Mouse (Mus musculus) MEL (cell line): ENCODE measurements at regions not wholly inside any gene's neighbourhood (a gene's known extent, or its start where the extent isn't known, plus 50 kb on each side); places are given as distances from the start of the nearest gene placed in this dataset.

Source experiments
- DNase-seq: peaks from one replicate; pipeline ENCODE4 v3.0.0; 2011; ENCODE audit warnings: low read depth, low spot score
- H3K27ac ChIP-seq: 2 replicates; pipeline ENCODE4 v1.5.1; 2012; ENCODE audit warnings: low read depth, mild to moderate bottlenecking, control low read depth, low read length, moderate library complexity; ENCODE audit not compliant: control insufficient read depth
- H3K27me3 ChIP-seq, 2 experiments: fragments of 150-350 bp in 1 of 2; sonication (generic) in 1 of 2; 2 replicates each; pipeline ENCODE4 v1.6.1; 2012; ENCODE audit warnings: low read length in 2 of 2, mild to moderate bottlenecking in 2 of 2, improper control_type of control experiment in 1 of 2, moderate library complexity in 1 of 2; ENCODE audit not compliant: insufficient read depth in 2 of 2, control insufficient read depth in 1 of 2
- H3K36me3 ChIP-seq, 2 experiments: 2 replicates each; pipeline ENCODE4 v1.6.1; 2012 to 2014; ENCODE audit warnings: low read length in 2 of 2, improper control_type of control experiment in 1 of 2, inconsistent platforms in 1 of 2, mild to moderate bottlenecking in 1 of 2; ENCODE audit not compliant: insufficient read depth in 2 of 2, control insufficient read depth in 1 of 2
- H3K4me1 ChIP-seq, 2 experiments: fragments of 150-350 bp in 1 of 2; sonication (generic) in 1 of 2; 2 replicates each; pipeline ENCODE4 v1.6.1; 2012; ENCODE audit warnings: low read length in 2 of 2, improper control_type of control experiment in 1 of 2, mild to moderate bottlenecking in 1 of 2; ENCODE audit not compliant: insufficient read depth in 2 of 2, control insufficient read depth in 1 of 2
- H3K4me3 ChIP-seq, 2 experiments: fragments of 150-350 bp in 1 of 2; sonication (generic) in 1 of 2; 2 replicates each; pipeline ENCODE4 v1.5.1; 2012; ENCODE audit warnings: low read depth in 2 of 2, low read length in 2 of 2, mild to moderate bottlenecking in 2 of 2, moderate library complexity in 2 of 2, control low read depth in 1 of 2, improper control_type of control experiment in 1 of 2; ENCODE audit not compliant: control insufficient read depth in 1 of 2, insufficient read depth in 1 of 2
- H3K79me2 ChIP-seq: 2 replicates; pipeline ENCODE4 v1.6.1; 2012; ENCODE audit warnings: mild to moderate bottlenecking, low read length, moderate library complexity; ENCODE audit not compliant: control insufficient read depth, poor library complexity, insufficient read depth
- H3K9ac ChIP-seq: 2 replicates; pipeline ENCODE4 v1.6.1; 2012; ENCODE audit warnings: low read depth, mild to moderate bottlenecking, control low read depth, low read length, moderate library complexity; ENCODE audit not compliant: control insufficient read depth, poor library complexity, severe bottlenecking
- H3K9me3 ChIP-seq: fragments of 150-350 bp; sonication (generic); replicated peaks from 2 replicates; pipeline ENCODE4 v1.6.1; 2012; ENCODE audit warnings: mild to moderate bottlenecking, low read length, improper control_type of control experiment, moderate library complexity; ENCODE audit not compliant: insufficient read depth
- CHD1 ChIP-seq: IDR thresholded peaks from 2 replicates; pipeline ENCODE4 v1.6.1; 2012; ENCODE audit warnings: low read depth, mild to moderate bottlenecking, inconsistent platforms, low read length, improper control_type of control experiment
- EP300 ChIP-seq, 2 experiments: IDR thresholded peaks; 2 replicates each; pipeline ENCODE4 v1.6.1; 2011; ENCODE audit warnings: improper control_type of control experiment in 2 of 2, low read length in 2 of 2, low read depth in 1 of 2, mild to moderate bottlenecking in 1 of 2
- ETS1 ChIP-seq: IDR thresholded peaks from 2 replicates; pipeline ENCODE4 v1.6.1; 2012; ENCODE audit warnings: low read depth, mild to moderate bottlenecking, inconsistent platforms, low read length, improper control_type of control experiment, moderate library complexity
- KAT2A ChIP-seq: conservative IDR thresholded peaks from 2 replicates; pipeline ENCODE4 v1.6.1; 2012; ENCODE audit warnings: low read depth, low read length, improper control_type of control experiment, inconsistent platforms
- MAFK ChIP-seq: IDR thresholded peaks from 2 replicates; pipeline ENCODE4 v1.6.1; 2011; ENCODE audit warnings: low read depth, mild to moderate bottlenecking, low read length, improper control_type of control experiment, borderline replicate concordance
- MAZ ChIP-seq: IDR thresholded peaks from 2 replicates; pipeline ENCODE4 v1.6.1; 2012; ENCODE audit warnings: low read depth, mild to moderate bottlenecking, inconsistent platforms, low read length, improper control_type of control experiment
- MEF2A ChIP-seq: IDR thresholded peaks from 2 replicates; pipeline ENCODE4 v1.6.1; 2014; ENCODE audit warnings: low read depth, mild to moderate bottlenecking, inconsistent platforms, low read length, improper control_type of control experiment; ENCODE audit not compliant: poor library complexity, insufficient replicate concordance, severe bottlenecking; ENCODE audit errors: extremely low read depth
- POLR2A ChIP-seq, 2 experiments: IDR thresholded peaks; 2 replicates each; pipeline ENCODE4 v1.6.1; 2011 to 2012; ENCODE audit warnings: low read length in 2 of 2, mild to moderate bottlenecking in 2 of 2, control low read depth in 1 of 2, improper control_type of control experiment in 1 of 2, low read depth in 1 of 2, moderate library complexity in 1 of 2; ENCODE audit not compliant: control insufficient read depth in 1 of 2, insufficient read depth in 1 of 2, poor library complexity in 1 of 2
- POLR2AphosphoS2 ChIP-seq: IDR thresholded peaks from 2 replicates; pipeline ENCODE4 v1.6.1; 2011; ENCODE audit warnings: low read length, improper control_type of control experiment
- POLR2AphosphoS5 ChIP-seq: IDR thresholded peaks from 2 replicates; pipeline ENCODE4 v1.6.1; 2012; ENCODE audit warnings: low read depth, borderline replicate concordance, mild to moderate bottlenecking, inconsistent platforms, low read length, moderate library complexity, mixed read lengths
- RCOR1 ChIP-seq: IDR thresholded peaks from 2 replicates; pipeline ENCODE4 v1.6.1; 2012; ENCODE audit warnings: low read depth, mild to moderate bottlenecking, inconsistent platforms, low read length, improper control_type of control experiment
- TCF12 ChIP-seq: IDR thresholded peaks from 2 replicates; pipeline ENCODE4 v1.6.1; 2014; ENCODE audit warnings: low read depth, mild to moderate bottlenecking, inconsistent platforms, low read length, improper control_type of control experiment, moderate library complexity
- USF2 ChIP-seq, 2 experiments: IDR thresholded peaks; 2 replicates each; pipeline ENCODE4 v1.6.1; 2011 to 2012; ENCODE audit warnings: improper control_type of control experiment in 2 of 2, low read length in 2 of 2, borderline replicate concordance in 1 of 2, inconsistent platforms in 1 of 2, low read depth in 1 of 2, mild to moderate bottlenecking in 1 of 2; ENCODE audit not compliant: insufficient read depth in 1 of 2
- ZKSCAN1 ChIP-seq: IDR thresholded peaks from 2 replicates; pipeline ENCODE4 v1.6.1; 2012; ENCODE audit warnings: low read depth, mild to moderate bottlenecking, inconsistent platforms, low read length, improper control_type of control experiment, moderate library complexity
- ZMIZ1 ChIP-seq: IDR thresholded peaks from 2 replicates; pipeline ENCODE4 v1.6.1; 2012; ENCODE audit warnings: low read depth, mild to moderate bottlenecking, inconsistent platforms, low read length, improper control_type of control experiment, moderate library complexity

- Histone ChIP-seq H3K4me1 (no peaks in the 10 kb centered on the region), H3K79me2 (no peaks in the 10 kb centered on the region), H3K27ac (no peak overlapping the region), H3K27me3 (peaks cover 0 to 1% of the 10 kb centered on the region in 2 experiments; a peak in 1 of 4 replicates), H3K4me3 (no peak overlapping the region), H3K9ac (no peak overlapping the region), H3K36me3 (no peaks in the 10 kb centered on the region), H3K9me3 (no peaks in the 10 kb centered on the region)
- no peak for TF ChIP-seq POLR2AphosphoS5
- no peak for TF ChIP-seq ZMIZ1
- no peak for TF ChIP-seq POLR2AphosphoS2
- TF ChIP-seq ETS1: no peak
- TF ChIP-seq TCF12: no peak
- no peak for TF ChIP-seq RCOR1
- no peak for TF ChIP-seq ZKSCAN1
- no peak for TF ChIP-seq CHD1
- no peak for TF ChIP-seq KAT2A
- TF ChIP-seq MAFK: no peak
- TF ChIP-seq POLR2A (IDR thresholded peaks at IDR 0.05; ENCODE audit: control insufficient read depth in 1 of 2, insufficient read depth in 1 of 2, low read depth in 1 of 2, low read length in 2 of 2, poor library complexity in 1 of 2): no peak
- no peak for DNase-seq
These were observed 52.7 kb upstream of the Daam1 start for GRCm38 (mm10) chr12:71778137-71778536.

GRCm38 (mm10) chr12:71778948-71779347 is 51.9 kb upstream of the Daam1 start:
- Histone ChIP-seq H3K79me2 (no peaks in the 10 kb centered on the region), H3K36me3 (no peaks in the 10 kb centered on the region), H3K27me3 (peaks cover 0 to 1% of the 10 kb centered on the region in 2 experiments; a peak in 1 of 4 replicates), H3K4me3 (no peak overlapping the region), H3K9ac (no peak overlapping the region), H3K27ac (no peak overlapping the region), H3K4me1 (no peaks in the 10 kb centered on the region), H3K9me3 (no peaks in the 10 kb centered on the region)
- DNase-seq: no peak
- TF ChIP-seq MAZ: no peak
- no peak for TF ChIP-seq USF2 (IDR thresholded peaks at IDR 0.05; ENCODE audit: borderline replicate concordance in 1 of 2, insufficient read depth in 1 of 2, low read depth in 1 of 2, low read length in 2 of 2)
- TF ChIP-seq TCF12: no peak
- TF ChIP-seq EP300 (IDR thresholded peaks at IDR 0.05; ENCODE audit: low read depth in 1 of 2, low read length in 2 of 2): no peak
- TF ChIP-seq ETS1: no peak
- no peak for TF ChIP-seq MAFK
- no peak for TF ChIP-seq POLR2AphosphoS2

- Histone ChIP-seq H3K4me3 (no peak overlapping the region), H3K9ac (no peak overlapping the region), H3K27ac (no peak overlapping the region), H3K4me1 (no peaks in the 10 kb centered on the region), H3K36me3 (no peaks in the 10 kb centered on the region), H3K79me2 (no peaks in the 10 kb centered on the region), H3K9me3 (no peaks in the 10 kb centered on the region), H3K27me3 (peaks cover 0 to 1% of the 10 kb centered on the region in 2 experiments; a peak in 1 of 4 replicates)
- no peak for TF ChIP-seq MEF2A
- no peak for DNase-seq
These were observed 51.5 kb upstream of the Daam1 start for GRCm38 (mm10) chr12:71779418-71779817.
